Mouse (Mus musculus): ENCODE data around the gene Itpr3.

DNA sequence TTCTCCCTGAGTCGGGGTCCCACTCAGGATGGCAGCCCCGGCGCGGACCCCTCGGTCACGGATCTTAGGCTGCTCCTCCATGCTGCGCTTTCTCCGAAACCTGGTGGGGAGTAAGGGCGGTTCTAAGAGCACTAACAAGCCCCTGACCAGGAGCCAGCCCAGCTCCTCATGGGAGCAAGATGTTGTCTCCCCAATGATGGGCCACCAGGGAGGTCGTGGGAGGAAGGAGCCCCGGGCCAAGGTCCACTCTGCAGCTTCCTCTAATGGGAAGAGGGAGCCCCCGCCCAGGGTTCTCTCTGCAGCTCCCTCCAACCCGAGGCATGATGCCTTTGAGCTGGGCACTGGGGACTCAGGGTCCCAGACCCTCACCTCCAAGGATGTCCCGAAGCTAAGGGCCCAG, 27.7 kb upstream of the Itpr3 start:
- no peak for TF ChIP-seq POLR2A (IDR thresholded peaks at IDR 0.05; ENCODE audit: borderline replicate concordance, extremely low read depth, low read depth, low read length)
- TF ChIP-seq CTCF (IDR thresholded peaks at IDR 0.05; ENCODE audit: insufficient read depth, low read length), result no peak

Data from lung, adult 2 months (tissue).